Mouse (Mus musculus) erythroblast, adult 5-6 weeks (primary cell): ENCODE data around the gene C1rb. TPM values are rescaled to one million over a fixed set of nuclear protein-coding genes. Genes with fewer than 3 reads are reported as not detected.
"Not testable (repeated sequence)": the region's sequence is repeated elsewhere in the genome, so short reads cannot be mapped to it uniquely, and the experiment has no call there.

Experiments
- ATAC-seq: replicated peaks from 2 replicates; pipeline ENCODE4 v1.8.0; 2016; ENCODE audit warnings: moderate number of reproducible peaks, mild to moderate bottlenecking, moderate TSS enrichment, inconsistent platforms; ENCODE audit not compliant: poor library complexity, low FRiP score, severe bottlenecking
- total RNA-seq, 2 experiments: library from RNA; stranded (forward) in 1 of 2; stranded (reverse) in 1 of 2; fragments of 150-400 nt in 1 of 2; fragments of 200-764, 138-1000 nt in 1 of 2; gene quantifications; 2 replicates each; pipeline versions ENCODE4 v1.2.3 to v1.2.4; 2015 to 2017; ENCODE audit warnings: low replicate concordance in 2 of 2

Gene C1rb
- total RNA-seq, 2 experiments from 2014 or later, result 0.09 to 0.96 TPM

DNA sequence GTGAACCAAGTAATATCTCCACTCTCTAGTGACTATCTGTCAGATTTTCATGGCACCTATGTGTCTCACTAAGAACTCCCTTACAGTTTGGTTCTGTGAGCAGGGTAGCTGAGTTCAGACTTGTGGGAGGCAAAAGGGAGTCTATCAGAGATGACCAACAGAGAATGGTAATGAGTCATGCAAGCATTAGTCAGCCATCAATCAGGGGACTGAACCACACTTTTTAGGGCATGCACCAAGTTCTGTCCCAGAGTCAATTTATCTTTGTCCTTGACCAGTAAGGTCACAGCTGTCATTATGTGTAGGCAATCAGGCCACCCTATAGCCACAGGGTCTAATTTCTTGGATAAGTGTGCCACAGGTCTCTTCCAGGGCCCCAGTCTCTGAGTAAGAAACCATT, 18.7 kb downstream of the C1rb start:
- ATAC-seq, result no peak

DNA sequence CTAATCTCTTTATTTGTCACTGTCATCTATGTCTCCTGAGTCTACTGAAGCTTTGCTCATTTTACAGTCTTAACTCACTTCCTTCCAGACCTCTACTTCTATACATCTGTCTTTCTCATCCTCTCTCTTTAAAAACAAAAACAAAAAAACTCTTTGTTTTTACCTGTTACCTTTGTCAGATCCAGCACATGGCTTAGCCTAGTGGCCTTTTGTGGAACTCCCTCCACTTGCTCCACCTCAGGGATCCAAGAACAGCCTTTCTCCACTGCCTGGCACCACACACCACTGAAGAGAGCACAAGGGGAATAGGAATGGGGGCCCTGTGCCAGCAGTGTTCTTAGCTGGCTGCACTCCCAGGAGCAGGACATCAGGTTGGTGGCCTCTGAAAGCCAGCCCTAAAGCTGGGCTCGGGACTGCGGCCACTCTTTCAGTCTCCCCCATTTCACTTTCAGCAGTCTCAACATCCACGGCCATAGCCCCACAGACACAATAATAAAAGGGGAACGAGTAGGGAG, 22.1 kb downstream of the C1rb start:
- no peak for ATAC-seq

DNA sequence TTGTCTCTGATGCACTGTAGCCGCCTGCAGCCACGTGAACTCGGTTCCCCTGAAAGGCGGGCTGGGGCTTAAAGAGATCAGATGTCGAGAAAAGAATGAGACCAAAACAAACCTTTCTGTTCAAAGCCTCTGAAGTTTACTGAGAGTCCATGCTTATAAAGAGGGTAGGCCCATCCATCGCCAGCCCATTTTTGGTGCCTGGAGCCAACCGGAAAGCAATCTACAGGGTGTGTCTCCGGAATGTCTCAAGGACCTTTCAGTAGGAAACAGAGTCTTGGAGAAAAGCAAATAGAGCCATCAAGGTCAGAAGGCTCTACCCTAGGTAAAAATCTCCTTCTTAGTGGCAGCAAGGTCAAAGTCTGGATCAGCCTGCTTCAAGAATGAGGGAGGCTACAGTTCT, 23.0 kb downstream of the C1rb start:
- no peak for ATAC-seq

DNA sequence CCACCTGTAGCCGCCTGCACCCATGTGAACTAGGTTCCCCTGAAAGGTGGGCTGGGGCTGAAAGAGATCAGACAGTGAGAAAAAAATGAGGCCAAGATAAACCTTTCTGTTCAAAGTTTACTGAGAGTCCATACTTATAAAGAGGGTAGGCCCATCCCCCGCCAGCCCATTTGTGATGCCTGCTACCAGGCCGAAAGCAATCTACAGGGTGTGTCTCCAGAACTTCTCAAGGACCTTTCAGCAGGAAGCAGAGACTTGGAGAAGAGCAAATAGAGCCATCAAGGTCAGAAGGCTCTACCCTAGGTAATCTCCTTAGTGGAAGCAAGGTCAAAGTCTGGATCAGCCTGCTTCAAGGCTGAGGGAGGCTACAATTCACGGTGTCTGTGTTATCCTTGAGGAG, 31.9 kb downstream of the C1rb start:
- ATAC-seq, result no peak

DNA sequence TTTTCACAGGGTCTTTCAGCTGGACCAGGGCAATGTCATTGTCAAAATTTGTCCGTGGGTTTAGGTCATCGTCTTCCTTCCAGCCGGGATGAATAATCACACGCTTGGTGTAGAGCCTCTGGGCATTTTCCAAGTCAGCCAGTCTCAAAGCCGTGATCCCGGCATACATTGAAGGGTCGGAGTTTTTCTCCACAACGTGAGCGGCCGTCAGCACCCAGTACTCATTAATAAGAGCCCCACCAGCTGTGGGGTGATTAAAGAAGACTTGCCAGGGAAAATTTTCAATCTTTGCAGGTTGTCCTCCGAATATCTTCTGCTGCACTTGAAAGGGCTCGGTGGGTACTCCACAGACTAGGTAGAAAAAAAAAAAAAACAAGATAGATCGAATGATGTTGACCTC, 55.5 kb downstream of the C1rb start:
- no peak for ATAC-seq

DNA sequence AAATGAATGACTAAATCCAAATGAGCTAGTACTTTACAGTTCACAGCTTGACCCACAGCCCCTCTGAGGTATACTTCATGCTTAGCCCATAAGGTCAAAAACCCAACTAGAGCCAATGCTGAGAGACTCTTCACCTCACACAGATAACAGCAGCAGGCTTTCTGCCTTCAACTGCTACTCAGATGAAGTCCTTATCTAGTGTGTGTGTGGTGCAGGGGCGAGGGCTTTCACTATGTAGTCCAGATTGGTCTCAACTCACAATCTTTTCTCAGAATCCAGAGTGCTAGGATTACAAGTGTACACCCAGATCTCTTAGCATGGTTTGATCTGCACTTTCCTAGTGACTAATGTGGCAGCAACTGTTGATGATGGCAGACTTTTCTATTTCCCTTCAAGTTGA, 56.1 kb downstream of the C1rb start:
- not testable (repeated sequence) for ATAC-seq

DNA sequence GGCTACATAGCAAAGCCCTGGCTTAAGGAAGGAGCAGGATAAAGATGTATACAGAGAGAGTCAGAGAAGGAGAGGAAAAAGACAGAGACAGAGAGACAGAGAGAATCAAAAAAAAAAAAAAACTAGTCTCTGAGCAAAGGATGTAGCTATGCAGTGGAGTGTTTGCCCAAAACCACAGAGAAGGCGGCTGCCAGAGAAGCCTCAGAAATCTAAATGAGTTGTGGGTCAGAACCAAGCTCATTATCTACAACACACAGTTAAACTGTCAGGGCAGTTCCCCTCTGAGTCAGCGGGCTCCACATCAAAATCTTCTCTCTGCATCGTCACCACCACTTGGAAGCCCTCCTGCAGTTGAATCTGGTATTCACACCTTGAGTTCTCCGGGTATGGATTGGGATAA, 60.7 kb downstream of the C1rb start:
- ATAC-seq, result no peak

Other genes with a start within 250 kb of the C1rb start
- gene Pex5, start 155.2 kb upstream of the C1rb start, total RNA-seq (2015; ENCODE audit: low replicate concordance), result 3.8 TPM in 2 replicates
- gene Pex5, start 155.2 kb upstream of the C1rb start, total RNA-seq (2017; ENCODE audit: low replicate concordance), result 5.2 and 7.0 TPM in 2 replicates
- 5.0 TPM in 2 replicates for gene Clstn3, start 105.5 kb upstream of the C1rb start, total RNA-seq (2015; ENCODE audit: low replicate concordance)
- 2.3 and 4.6 TPM in 2 replicates for gene Clstn3, start 105.5 kb upstream of the C1rb start, total RNA-seq (2017; ENCODE audit: low replicate concordance)
- 0.38 and 2.1 TPM in 2 replicates for gene C1rl, start 77.2 kb upstream of the C1rb start, total RNA-seq (2015; ENCODE audit: low replicate concordance)
- 2.7 and 3.6 TPM in 2 replicates for gene C1rl, start 77.2 kb upstream of the C1rb start, total RNA-seq (2017; ENCODE audit: low replicate concordance)
- 0.84 TPM in 1 of 2 replicates, not detected in the other for gene C1ra, start 57.9 kb upstream of the C1rb start, total RNA-seq (2015; ENCODE audit: low replicate concordance)
- gene C1ra, start 57.9 kb upstream of the C1rb start, total RNA-seq (2017; ENCODE audit: low replicate concordance), result 2.5 TPM in 1 of 2 replicates, not detected in the other
- not detected in 2 replicates for gene C1s1, start 27.9 kb upstream of the C1rb start, total RNA-seq (2015; ENCODE audit: low replicate concordance)
- 0.77 TPM in 1 of 2 replicates, not detected in the other for gene C1s1, start 27.9 kb upstream of the C1rb start, total RNA-seq (2017; ENCODE audit: low replicate concordance)
- not detected in 2 replicates for gene C1s2, start 65.8 kb downstream of the C1rb start, total RNA-seq (2015; ENCODE audit: low replicate concordance)
- gene C1s2, start 65.8 kb downstream of the C1rb start, total RNA-seq (2017; ENCODE audit: low replicate concordance), result not detected in 2 replicates
- gene Lpcat3, start 92.7 kb downstream of the C1rb start, total RNA-seq (2015; ENCODE audit: low replicate concordance), result 118 and 141 TPM in 2 replicates
- 81.5 and 135 TPM in 2 replicates for gene Lpcat3, start 92.7 kb downstream of the C1rb start, total RNA-seq (2017; ENCODE audit: low replicate concordance)
- 65.1 and 66.0 TPM in 2 replicates for gene Emg1, start 141.9 kb downstream of the C1rb start, total RNA-seq (2015; ENCODE audit: low replicate concordance)
- 35.8 and 37.2 TPM in 2 replicates for gene Emg1, start 141.9 kb downstream of the C1rb start, total RNA-seq (2017; ENCODE audit: low replicate concordance)
- gene Phb2, start 142.0 kb downstream of the C1rb start, total RNA-seq (2015; ENCODE audit: low replicate concordance), result 44.2 and 79.4 TPM in 2 replicates
- gene Phb2, start 142.0 kb downstream of the C1rb start, total RNA-seq (2017; ENCODE audit: low replicate concordance), result 70.3 and 70.7 TPM in 2 replicates
- gene Ptpn6, start 168.4 kb downstream of the C1rb start, total RNA-seq (2015; ENCODE audit: low replicate concordance), result 57.8 and 60.2 TPM in 2 replicates
- gene Ptpn6, start 168.4 kb downstream of the C1rb start, total RNA-seq (2017; ENCODE audit: low replicate concordance), result 142 and 156 TPM in 2 replicates
- gene Grcc10, start 171.1 kb downstream of the C1rb start, total RNA-seq (2015; ENCODE audit: low replicate concordance), result 33.6 and 64.9 TPM in 2 replicates
- gene Grcc10, start 171.1 kb downstream of the C1rb start, total RNA-seq (2017; ENCODE audit: low replicate concordance), result 7.5 and 16.9 TPM in 2 replicates
- gene Gm45234, start 185.7 kb downstream of the C1rb start, total RNA-seq (2015; ENCODE audit: low replicate concordance), result not detected in 2 replicates
- gene Gm45234, start 185.7 kb downstream of the C1rb start, total RNA-seq (2017; ENCODE audit: low replicate concordance), result 0.56 TPM in 1 of 2 replicates, not detected in the other
- gene Atn1, start 186.2 kb downstream of the C1rb start, total RNA-seq (2015; ENCODE audit: low replicate concordance), result 10.0 and 11.7 TPM in 2 replicates
- 0.94 and 2.0 TPM in 2 replicates for gene Atn1, start 186.2 kb downstream of the C1rb start, total RNA-seq (2017; ENCODE audit: low replicate concordance)
- not detected in 2 replicates for gene Eno2, start 199.4 kb downstream of the C1rb start, total RNA-seq (2015; ENCODE audit: low replicate concordance)
- not detected in 2 replicates for gene Eno2, start 199.4 kb downstream of the C1rb start, total RNA-seq (2017; ENCODE audit: low replicate concordance)
- not detected in 2 replicates for gene Lrrc23, start 209.4 kb downstream of the C1rb start, total RNA-seq (2015; ENCODE audit: low replicate concordance)
- not detected in 2 replicates for gene Lrrc23, start 209.4 kb downstream of the C1rb start, total RNA-seq (2017; ENCODE audit: low replicate concordance)
- 0.58 TPM in 1 of 2 replicates, not detected in the other for gene Spsb2, start 238.4 kb downstream of the C1rb start, total RNA-seq (2015; ENCODE audit: low replicate concordance)
- 2.6 and 4.3 TPM in 2 replicates for gene Spsb2, start 238.4 kb downstream of the C1rb start, total RNA-seq (2017; ENCODE audit: low replicate concordance)
- 37.3 and 44.3 TPM in 2 replicates for gene Tpi1, start 244.0 kb downstream of the C1rb start, total RNA-seq (2015; ENCODE audit: low replicate concordance)
- gene Tpi1, start 244.0 kb downstream of the C1rb start, total RNA-seq (2017; ENCODE audit: low replicate concordance), result 30.0 and 31.0 TPM in 2 replicates